Mouse (Mus musculus) G1E-ER4 (cell line): ENCODE data around the gene Btbd8. TPM values are rescaled to one million over a fixed set of nuclear protein-coding genes. Genes with fewer than 3 reads are reported as not detected.

Experiments
- GATA1 ChIP-seq: IDR thresholded peaks from one replicate; pipeline ENCODE4 v1.8.0; 2012; ENCODE audit warnings: low read length, inconsistent platforms
- polyA plus RNA-seq: library from polyadenylated mRNA; stranded (reverse); fragments of >175 nt; gene quantifications from 2 replicates; pipeline ENCODE4 v1.2.3, GENCODE M21; 2012

Btbd8 gene
- polyA plus RNA-seq, 1 experiment = 1.8 TPM

DNA sequence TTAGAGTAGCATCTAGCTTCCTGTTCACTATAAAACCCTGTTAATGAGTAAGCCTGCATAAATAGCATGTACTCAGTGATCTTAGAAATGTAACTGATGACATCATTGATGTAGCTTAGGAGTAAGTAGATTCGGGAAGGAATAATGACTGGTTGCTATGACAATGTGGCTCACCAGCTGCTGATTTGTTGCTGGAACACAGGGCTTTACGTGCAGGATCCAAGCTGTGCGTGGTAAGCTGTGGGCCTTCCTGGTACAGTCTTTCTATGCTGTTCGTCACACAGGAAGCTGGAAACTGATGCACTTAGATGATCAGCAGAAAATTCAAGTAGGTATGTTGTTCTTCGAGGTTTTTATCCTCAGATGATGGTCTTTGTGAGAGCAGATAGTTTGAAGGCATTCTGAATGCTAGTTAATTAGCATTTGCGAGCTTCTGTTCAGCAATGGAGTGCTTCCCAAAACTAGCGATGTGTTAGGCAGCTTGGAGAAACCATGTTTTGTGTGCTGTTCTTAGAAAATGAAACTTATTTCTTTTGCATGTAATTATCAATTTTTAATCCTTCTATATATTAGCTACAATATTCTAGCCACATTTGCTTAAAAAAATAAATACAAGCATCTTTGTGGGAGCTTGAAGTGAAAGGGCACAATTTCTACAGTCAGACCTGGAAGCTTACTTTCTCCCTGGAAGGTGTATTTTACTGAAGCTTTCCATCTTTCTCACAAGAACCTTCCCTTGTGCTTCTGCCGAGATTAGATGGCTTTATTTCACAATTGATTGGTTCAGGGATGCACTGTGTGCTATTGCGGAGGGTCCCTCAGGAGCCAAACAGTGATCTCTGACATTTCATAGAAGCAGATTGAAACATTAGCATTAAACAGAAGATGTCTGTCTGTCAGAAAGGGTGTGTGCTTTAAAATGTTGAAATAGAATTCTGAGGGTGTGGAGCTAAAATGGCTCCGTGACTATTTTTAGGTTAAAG, 60.0 kb downstream of the Btbd8 start:
- no peak for TF ChIP-seq GATA1

DNA sequence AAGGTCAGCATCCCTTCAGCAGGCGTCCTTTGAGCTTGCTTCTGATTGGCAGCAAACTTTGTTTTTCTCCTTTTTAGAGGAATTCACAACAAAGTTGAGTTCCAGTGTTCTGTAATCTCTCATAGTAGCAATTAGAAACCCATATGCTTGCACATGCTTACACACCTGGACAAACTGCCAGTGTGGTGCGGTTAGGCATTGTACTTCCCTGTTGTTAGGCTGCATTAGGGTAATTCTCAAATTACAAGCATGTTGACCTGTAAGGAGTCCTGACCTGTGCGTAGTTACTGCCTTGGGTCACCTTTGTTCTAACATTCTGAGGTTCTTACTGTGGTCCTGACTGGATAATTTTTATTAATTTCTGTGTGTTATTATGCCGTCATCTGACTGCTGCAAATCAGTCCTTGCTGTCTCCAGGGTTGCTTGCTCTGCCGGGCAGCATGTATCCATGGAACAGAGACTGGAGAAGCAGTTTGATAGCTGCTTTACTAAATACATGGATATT, 61.1 kb downstream of the Btbd8 start:
- TF ChIP-seq GATA1 = no peak

DNA sequence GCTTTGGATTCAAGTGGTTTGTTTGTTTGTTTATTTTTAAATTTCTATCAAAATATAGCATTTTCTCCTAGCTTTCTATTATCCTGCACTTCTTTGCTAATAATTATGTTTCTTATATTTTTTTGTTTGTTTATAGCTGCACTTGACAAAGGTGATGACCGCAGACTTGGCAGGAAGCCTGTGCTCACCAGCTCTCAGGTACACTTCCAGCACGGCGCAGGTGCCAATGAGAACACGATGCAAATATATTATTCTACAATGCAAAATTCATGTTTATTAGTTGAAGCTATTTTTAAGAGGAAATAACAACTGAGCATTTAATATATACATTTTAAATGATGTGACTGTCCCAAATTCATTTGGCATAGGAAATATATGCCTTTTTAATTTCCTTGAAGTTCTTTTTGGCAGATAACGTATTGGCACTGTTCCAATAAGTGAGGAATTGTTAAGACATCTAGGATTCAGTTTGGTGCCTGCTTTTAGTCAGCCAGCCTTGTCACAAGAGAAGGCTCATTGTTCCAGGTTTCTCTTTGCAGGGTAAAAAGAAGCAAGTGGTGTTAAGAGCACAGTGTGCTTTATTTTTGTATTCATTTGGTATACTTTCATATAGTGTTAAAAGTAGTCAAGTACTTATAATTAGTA, 62.2 kb downstream of the Btbd8 start:
- TF ChIP-seq GATA1 = no peak

DNA sequence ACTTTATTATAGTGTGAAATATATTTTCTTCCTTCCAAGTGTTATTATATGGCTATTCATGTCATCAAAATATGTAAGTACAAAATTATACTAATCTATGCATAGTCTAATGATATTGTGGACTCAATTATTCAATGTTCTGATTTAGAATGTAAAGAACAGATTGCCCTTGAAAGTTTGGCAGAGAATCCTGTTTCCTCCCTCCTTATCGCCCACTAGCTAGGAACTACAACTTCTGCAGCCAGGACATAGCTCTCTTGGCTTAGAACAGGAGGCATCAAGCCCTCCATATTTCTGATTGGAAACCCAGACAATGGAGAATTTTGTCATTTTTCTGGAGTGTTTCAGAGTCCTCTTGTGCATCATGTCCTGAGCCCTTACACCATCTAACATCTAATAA, 62.9 kb downstream of the Btbd8 start:
- TF ChIP-seq GATA1 = no peak

DNA sequence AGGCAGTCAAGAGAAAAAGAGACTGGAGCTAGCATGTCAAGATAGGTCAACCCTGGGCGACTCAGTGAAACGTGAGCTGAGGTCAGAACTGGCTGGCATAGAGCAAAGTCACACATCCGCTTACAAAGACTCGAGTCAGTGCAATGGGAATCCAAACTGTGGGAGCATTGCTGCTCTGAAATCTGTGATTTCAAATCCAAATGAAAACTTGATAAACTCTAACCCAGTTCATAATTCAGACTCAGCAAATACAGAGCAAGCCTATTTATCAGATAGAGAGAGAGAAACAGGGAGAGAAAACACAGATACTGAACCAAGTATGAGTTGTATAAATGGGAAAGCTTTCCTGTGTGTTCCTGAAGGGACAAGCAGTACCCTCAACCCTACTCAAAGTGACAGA, 69.5 kb downstream of the Btbd8 start, which contains the start of gene Gm42669:
Gene Gm42669, plus strand, starts transcription at position 301 of the 400 bp plus-strand sequence.
- TF ChIP-seq GATA1 = no peak

DNA sequence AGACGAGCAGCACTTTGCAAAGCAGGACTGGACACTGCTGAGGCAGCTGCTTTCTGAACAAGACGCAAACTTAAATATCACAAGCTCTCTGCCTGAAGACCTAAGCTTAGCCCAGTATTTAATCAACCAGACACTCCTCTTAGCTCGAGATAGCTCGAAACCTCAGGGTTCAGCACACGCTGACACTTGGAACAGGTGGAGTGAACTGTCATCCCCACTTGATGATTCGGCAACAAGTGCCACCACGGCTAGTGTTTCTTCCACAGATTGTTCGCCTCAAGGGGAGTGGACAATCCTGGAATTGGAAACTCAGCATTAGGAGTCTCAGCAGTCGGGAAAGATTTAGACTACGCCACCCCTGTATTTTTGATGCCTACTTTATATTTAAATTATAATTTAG, 72.7 kb downstream of the Btbd8 start:
- no peak for TF ChIP-seq GATA1

DNA sequence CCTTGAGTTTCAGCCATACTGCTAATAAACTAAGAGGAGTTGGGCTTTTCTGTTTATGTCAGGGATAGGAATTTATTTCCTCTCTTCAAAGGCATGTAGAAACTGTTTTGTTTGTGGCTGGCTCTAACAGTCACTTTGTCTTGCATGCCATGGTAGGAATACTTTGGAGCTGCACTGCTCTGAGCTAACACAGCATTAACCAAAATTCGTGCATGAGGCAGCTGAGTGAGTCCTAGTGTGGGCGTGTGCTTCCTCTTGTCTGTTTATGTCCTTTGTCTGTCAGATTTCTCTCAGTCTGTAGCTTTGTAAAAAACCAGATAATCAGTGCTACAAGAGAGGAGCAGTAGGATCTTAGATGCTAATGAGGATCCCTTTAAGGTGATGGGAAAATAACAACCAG, 73.5 kb downstream of the Btbd8 start:
- no peak for TF ChIP-seq GATA1

DNA sequence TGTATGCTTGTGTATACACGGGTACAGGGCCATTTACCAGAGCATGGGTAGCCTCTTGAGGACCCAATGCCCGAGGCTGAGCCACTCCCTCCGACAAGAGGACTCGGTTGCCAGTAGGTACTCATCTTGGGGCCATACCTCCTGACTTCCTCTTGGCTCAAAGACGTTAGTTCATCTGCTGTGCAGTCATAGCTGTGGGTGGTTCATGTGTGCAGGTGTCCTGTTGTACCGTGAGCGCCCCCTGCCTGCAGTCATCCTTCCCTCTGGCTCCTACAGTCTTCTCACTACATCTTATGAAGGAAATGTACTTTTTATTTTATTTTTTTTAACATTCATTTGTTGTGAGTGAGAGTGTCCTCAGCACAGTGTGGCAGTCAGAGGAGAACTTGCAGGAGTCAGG, 75.8 kb downstream of the Btbd8 start:
- no peak for TF ChIP-seq GATA1

DNA sequence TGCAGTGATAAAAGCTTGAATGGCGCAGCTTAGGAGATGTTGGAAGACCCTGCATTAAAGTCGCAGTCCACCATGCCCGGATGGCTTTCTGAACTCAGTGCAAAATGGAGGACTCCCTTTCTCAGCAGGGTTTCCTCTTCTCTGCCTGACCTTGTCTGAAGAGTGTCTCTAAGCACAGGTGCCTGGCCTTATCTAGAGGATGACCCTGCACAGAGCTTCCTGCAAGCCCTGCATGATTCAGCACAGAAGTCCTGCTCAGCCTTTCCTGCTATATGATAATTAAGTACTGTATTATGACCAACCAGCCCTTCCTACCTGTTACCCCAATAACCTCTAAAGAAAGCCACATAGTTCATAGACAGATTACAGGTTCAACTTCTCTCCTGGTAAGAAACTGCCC, 77.7 kb downstream of the Btbd8 start:
- no peak for TF ChIP-seq GATA1

DNA sequence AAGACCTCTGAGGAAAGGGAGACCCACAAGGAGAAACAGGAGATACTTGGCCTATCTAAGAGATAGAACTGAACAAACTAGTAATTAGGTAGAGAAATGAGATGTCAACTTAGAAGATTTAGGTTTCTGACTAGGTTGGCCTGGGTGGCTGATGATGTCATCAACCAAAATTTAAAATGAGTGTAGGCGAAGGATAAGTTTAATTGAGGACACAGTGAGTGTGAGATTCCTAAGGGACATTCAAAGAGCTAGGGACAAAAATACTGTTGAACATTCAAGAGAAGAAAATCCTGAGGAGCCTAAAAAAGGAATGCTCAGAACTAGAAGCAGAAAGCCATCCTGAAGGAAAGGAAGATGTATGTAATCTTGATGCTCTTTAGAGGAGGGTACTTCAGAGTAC, 78.3 kb downstream of the Btbd8 start:
- TF ChIP-seq GATA1 = no peak

DNA sequence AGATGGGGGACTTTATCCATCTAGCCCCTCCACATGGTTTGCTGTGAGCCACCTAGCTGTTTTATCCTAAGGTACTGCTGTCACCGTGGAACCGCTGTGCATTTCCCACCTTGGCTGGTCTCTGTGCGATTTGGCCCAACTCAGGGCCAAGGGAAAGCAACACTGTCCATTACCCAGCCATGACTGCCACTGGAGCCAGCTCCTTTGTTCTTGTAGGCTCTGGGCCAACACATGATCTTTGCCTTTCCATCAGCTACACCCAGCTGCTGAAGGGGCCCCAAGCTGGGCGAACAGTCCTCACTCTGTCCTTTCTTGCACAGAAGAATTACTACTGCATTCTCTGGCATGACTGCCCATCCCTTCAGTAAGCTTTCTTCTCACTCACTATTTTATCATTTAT, 80.8 kb downstream of the Btbd8 start:
- no peak for TF ChIP-seq GATA1

DNA sequence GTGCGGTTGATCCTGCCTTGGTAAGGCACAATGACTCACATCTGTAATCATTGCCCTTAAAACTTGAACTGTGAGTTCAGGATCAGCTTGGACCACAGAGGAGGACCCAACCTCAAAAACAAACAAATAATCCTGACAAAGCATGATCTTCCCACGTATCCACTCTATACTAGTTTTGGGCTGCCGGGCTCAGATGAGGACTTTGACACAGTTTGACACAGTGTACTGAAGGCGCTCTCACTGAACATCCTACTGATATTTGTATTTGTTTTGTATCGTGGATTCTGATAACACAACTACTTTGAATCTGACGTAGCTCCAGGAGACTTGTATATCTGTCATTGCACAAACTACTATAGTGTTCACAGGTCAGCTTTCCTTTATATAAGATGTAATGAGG, 83.6 kb downstream of the Btbd8 start:
- no peak for TF ChIP-seq GATA1

DNA sequence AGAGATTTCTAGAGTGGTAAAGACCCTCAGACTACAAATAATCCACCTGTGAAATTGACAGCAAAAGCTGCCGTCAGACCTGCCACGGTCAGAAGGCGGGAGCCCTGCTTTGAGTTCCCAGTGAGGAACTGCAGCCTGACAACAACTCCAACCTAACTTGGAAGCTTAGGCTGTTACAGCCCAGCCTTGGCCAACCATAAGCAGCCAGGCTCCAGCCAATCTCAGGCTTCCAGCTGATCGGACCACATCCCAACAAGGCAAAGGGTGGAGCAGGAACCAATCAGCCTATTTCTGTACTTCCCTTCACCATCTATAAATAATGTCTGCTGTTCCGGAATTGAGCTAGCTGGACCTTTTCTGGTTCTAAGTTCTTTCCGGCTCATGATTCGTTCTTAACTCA, 84.1 kb downstream of the Btbd8 start:
- no peak for TF ChIP-seq GATA1

DNA sequence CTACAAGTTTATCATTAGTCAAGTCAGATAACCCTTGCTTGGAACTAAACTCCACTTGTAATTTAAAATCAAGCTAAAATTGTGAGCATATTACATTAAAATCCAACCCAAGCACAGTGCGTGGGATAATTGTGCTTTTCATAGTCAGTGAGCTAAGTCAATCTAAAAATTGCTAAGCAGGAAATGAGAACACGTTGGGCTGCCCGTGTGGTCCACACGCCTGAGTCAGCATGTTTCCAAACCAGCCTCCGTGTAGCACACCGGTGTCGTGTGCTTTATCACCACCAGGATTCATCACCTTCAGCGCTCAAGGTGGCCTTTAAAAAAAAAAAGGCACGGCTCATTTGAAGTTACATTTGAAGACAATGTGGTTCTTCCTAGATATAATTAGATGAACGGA, 86.5 kb downstream of the Btbd8 start:
- no peak for TF ChIP-seq GATA1

DNA sequence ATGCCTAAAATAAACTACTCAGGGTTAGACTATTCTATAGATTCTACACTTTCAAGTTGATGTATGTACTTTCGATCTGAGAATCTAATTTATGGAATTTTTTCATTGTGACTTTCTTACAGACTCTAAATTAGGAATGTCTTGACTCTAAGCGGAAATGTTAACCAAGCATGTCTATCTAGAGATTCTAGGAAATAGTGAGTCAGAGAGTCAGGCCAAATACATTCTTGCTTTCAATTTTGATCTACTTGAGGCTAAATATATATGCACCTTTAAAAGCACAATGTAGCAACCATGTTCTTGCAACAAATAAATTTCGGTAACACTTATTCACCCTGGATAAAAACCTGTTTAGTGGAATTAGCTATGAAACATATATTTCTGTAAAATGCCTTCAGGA, 91.1 kb downstream of the Btbd8 start:
- TF ChIP-seq GATA1 = no peak

DNA sequence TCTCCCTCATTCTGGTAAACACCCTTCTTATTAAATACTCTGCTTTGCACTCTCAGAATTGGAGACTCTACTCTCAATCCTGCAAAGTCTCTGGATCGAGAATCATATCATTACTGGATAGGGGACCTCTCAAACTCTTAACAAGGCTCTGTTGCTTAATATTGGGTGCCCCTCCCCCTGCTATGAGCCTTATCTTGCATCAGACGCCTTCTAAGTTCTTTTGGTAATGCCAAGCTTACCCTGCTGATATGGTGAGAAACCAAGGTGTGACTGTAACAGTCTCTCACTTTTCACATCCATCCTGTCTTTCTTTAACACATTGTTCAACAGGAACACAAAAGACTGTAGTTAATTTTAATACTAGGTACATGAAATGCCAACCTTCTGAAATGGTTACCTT, 95.8 kb downstream of the Btbd8 start:
- no peak for TF ChIP-seq GATA1

DNA sequence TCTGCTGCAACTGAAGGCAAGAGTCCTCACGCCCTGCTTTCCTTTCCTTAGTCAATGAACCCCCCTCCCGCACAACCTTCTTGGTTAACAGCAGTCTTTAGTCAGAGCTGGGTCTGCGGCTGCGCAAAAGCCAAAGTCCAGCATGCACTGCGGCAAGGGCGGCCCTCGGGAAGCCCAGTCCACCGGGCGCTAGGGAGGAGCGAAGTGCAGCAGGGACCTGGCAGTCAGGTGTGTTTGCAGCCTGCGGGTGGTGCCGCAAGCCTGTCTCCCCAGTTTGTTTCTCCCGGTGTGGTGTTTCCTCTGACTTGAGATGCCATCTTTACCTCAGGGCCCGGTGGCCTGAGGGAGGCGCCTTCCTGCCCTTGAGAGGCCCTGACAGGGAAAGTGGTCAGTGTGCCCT, 96.8 kb downstream of the Btbd8 start, which contains the start of gene 1700028K03Rik:
Gene 1700028K03Rik, plus strand, starts transcription at position 129 of the 400 bp plus-strand sequence.
- TF ChIP-seq GATA1 = no peak
